Mouse (Mus musculus): ENCODE measurements around the gene Palm2. TPM values are rescaled to one million over a fixed set of nuclear protein-coding genes. Genes with fewer than 3 reads are reported as not detected.
A peak's percentile ranks its signal among the peaks of the same experiment; 100 is the strongest.

Gene Palm2
- total RNA-seq, 1 experiment from 2014 or later, result 36.0 TPM

DNA sequence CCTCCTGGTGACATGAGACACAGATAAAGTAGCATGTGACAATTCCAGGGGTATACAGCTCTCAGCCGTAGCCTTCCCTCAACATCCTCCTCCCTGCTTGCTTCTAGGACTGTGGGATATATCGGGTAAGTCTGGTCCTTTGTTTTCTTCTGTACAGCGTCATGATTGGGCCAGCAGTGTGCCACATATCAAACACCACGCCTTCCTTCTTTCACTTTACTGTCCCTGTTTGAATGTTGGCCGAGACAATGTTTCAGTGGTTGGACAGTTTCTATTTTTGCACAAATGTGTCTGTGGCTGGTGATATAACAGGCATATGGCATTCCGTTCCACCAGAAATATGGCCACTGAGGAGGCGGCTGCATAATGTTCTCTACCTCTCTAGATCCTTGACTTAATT, 188.8 kb downstream of the Palm2 start:
- no peak for DNase-seq

GRCm38 (mm10) chr4:57624819-57625218, 190.8 kb downstream of the Palm2 start:
- no peak for DNase-seq

DNA sequence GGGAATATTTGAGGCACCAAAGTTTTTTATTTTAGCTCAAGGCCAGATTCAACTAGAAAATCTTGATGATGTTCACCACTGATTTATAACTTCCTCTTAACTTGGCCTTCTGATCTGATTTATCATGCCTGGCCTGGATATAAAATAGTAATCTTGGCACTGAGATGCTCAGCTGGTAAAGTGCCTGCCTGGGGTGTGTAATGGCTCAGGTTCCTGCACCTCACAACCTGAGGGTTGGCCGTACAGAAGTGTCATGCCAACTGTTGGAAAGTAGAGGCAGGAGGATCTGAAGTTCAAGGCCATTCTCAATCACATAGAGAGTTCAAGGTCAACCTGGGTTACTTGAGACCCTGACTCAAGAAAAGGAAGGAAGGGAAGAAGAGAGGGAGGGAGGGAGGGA, 191.3 kb downstream of the Palm2 start:
- DNase-seq, result peak; percentile 54

GRCm38 (mm10) chr4:57625756-57626155, 191.7 kb downstream of the Palm2 start:
- DNase-seq, result no peak

DNA sequence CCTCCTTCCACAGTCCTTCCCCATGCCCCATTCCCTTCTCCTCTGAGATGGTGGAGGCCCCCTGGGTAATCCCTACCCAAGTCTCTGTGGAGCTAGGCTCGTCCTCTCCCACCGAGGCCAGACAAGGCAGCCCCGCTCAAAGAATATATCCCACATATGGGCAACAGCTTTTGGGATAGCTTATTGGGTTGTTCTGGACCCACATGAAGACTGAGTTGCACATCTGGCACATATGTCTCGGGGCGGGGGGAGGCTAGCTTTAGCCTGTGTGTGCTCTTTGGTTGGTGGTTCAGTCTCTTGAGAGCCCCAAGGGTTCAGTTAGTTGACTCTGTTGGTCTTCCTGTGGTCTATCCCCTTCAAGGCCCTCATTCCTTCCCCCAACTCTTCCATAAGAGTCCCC, 192.9 kb downstream of the Palm2 start:
- DNase-seq, result no peak

- DNase-seq, result peak; percentile 50
Observed at GRCm38 (mm10) chr4:57632386-57632785, 198.3 kb downstream of the Palm2 start.

DNA sequence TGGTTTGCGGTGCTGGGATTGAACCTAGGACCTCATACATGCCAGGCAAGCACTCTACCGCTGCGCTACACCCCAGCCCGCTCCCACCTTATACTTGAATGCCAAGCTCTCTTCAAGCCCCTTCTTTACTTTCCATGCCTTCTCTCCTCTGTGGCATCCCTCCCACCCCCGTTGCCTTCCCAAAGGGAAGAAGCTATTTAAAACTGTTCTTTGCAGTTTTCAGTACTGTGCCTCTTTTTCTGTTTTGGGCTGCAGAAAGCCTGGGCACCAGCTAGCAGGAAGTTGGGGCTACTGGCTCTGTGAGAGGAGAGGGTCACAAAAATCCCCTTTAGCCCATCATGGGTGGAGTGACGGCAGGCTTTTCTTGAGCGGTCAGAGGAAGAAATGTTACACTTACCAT, 199.0 kb downstream of the Palm2 start:
- no peak for DNase-seq

GRCm38 (mm10) chr4:57634956-57635355, 200.9 kb downstream of the Palm2 start:
- DNase-seq, result no peak

DNA sequence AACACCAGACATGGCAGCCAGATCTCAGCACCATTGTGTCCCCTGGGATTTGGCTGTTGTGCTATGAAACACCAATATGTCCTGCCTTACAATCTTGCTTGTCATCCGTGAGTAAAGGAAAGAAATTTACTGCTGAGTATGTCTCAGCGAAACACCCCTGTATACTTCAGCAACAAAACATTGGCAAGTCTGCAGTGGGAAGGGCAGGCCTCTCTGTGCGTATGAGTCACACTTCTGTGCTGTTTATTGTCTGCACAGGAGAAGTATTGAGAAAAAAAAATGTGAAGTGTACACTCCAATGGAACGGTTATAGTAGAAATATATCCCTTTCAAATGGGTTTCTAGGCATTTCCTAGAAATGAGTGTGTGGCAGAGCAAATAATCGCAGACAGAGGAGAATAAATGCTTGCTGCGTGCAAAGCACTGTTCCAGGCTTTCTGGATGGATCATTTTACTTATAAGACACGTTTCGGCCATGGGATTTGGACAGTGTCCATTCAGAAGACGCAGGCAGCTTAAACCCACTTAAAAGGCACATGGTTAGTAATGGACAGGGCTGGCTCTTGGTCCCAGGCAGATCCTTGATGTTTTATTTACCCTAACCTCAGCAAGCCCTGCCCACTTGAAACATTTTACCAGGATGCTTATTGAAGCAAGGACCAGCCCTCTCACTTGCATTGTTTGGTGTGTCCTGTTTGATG, 202.9 kb downstream of the Palm2 start:
- DNase-seq, result peak; percentile 44

- DNase-seq, result no peak
Observed at GRCm38 (mm10) chr4:57637636-57638386, 203.8 kb downstream of the Palm2 start.

DNA sequence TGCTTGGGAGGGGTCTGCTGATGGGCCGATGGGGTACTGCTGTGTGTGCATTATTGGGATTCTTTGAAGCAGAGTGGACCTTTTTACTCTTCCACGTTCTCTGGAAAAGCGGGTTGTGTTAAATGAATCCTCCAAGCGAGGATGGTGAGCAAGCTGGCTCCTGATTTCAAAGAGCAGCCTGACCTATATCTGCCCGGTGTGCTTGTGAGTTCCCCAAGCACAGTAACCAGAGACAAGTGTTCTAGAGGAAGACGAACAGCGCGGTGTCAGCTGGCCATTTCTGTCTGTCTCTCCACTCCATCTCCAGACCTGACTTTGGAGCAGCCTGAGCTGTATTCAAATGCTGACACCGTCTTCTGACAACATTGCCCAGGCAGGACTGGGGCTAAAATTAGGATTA, 204.9 kb downstream of the Palm2 start:
- no peak for DNase-seq

GRCm38 (mm10) chr4:57640222-57640621, 206.2 kb downstream of the Palm2 start:
- DNase-seq, result no peak

DNA sequence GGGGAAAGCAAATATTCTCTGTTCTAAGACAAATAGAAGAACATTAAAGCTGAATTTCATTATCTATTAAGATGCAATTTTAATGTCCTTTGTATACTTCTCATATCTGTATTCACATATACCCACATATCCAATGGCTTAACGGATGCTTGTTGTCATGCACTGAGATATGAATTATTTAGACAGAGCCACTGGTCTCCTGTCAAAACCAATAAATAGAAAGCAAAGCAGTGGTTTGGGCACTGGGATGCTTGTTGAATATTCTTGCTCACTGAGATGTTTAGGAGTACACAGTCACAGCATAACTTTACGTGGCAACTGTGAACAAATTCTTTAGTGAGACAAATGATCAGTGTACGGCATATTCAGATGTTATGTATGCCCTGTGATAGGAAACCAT, 206.9 kb downstream of the Palm2 start:
- DNase-seq, result no peak

DNA sequence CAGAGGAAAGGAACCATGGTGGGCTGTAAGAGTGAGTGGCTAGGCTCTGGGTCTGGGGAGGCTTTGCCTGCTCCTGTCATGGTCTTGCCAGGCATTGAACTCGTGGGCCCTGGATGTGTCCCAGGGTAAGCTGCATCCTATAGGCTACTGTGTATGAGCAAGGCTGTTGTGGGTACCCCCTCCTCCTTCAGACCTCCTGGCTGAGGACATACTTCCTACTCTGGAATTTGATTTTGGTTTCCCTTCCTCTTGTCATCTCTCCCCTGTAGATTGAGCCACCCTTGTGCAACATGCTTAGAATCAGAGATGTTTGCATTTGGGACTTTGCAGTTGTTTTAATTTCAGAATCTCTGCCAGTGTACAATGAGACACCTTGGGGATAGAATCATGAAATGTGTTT, 216.9 kb downstream of the Palm2 start:
- no peak for DNase-seq

DNA sequence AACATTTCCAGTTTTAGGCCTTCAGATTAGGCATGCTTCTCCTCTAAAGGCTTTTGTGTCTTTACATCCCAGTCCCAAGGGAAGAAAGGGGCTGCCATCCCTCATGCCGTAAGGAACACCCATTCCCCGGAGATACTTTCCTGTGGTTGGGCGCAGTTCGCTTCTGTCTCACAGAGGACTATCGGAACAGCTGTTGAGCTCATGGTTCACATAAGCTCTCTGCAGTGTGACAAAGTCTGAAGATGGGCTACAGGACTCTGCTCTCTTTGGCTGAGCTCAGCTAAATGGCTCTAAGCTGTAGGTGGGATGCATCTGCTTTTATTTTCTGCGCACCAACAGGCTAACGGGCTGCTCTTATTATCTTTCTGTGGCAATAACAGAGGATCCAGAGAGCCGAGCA, 217.5 kb downstream of the Palm2 start:
- DNase-seq, result no peak

GRCm38 (mm10) chr4:57652185-57652904, 218.3 kb downstream of the Palm2 start:
- peak; percentile 37 for DNase-seq

- DNase-seq, result no peak
Observed at GRCm38 (mm10) chr4:57655966-57656365, 221.9 kb downstream of the Palm2 start.

DNA sequence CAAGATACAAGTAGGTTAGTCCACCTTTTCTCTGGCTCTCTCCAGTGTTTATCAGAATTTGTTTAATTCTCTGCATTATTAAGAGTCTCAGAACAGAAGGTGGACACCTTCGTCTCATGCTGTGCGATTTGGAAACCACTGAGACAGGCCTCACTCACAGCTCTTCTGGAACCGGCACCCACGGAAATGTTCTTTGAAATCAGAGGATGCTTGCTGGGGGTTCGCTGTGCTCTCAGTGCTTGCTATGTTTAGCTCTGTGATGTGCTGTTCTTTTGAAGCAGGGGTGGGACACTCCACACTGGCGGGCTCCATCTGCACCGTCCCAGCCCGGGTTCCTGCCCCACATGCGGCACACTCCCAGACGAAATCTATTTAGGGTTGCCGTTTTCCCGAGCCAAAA, 222.3 kb downstream of the Palm2 start:
- no peak for DNase-seq

- no peak for DNase-seq
Observed at GRCm38 (mm10) chr4:57656861-57657260, 222.8 kb downstream of the Palm2 start.

GRCm38 (mm10) chr4:57660470-57660869, 226.4 kb downstream of the Palm2 start:
- DNase-seq, result no peak

GRCm38 (mm10) chr4:57666101-57666500, 232.1 kb downstream of the Palm2 start:
- peak; percentile 48 for DNase-seq

- DNase-seq, result peak; percentile 43
Observed at GRCm38 (mm10) chr4:57670813-57671469, 236.9 kb downstream of the Palm2 start.

DNA sequence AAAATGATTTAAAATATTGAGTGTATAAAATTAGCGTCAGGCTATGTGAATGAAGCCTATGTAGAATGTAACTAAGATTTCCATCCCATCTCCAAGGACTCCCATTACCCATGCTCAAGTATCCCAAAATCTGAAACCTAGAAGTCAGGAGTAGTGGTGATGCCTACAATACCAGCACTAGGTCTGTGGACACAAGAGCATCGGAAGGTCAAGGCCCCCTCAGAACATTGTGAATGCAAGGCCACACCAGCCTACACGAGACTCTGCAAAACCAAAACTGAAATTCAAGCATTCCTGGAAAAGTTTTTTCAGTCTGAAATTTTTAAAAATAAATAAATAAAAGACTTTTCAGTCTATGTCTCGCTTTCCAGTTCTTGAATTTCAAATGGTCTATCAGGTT, 238.5 kb downstream of the Palm2 start:
- peak; percentile 44 for DNase-seq
